Mouse (Mus musculus) forebrain, embryonic 11.5 days (tissue): ENCODE measurements around the gene Rbfox2. TPM values are rescaled to one million over a fixed set of nuclear protein-coding genes. Genes with fewer than 3 reads are reported as not detected.

Experiments
- ATAC-seq: fragments of 200-750 bp; cut with Nextera tagmentation; replicated peaks from 2 replicates; pipeline ENCODE4 v1.8.0; 2017; ENCODE audit warnings: moderate TSS enrichment; ENCODE audit not compliant: low FRiP score
- DNase-seq: peaks from one replicate; pipeline ENCODE4 v3.0.0-alpha.2; 2017; ENCODE audit warnings: low spot score
- H3K27ac ChIP-seq: fragments of 300-500 bp; sonication (generic); 2 replicates; pipeline ENCODE4 v1.5.1; 2014; ENCODE audit warnings: low read depth, low read length
- H3K27me3 ChIP-seq: fragments of 300-500 bp; sonication (generic); 2 replicates; pipeline ENCODE4 v1.6.1; 2014; ENCODE audit warnings: mild to moderate bottlenecking, low read length, mixed read lengths; ENCODE audit not compliant: control insufficient read depth, insufficient read depth
- H3K36me3 ChIP-seq: fragments of 300-500 bp; sonication (generic); 2 replicates; pipeline ENCODE4 v1.6.1; 2014; ENCODE audit warnings: mild to moderate bottlenecking, low read length, moderate library complexity, mixed read lengths; ENCODE audit not compliant: control insufficient read depth, insufficient read depth
- H3K4me1 ChIP-seq: fragments of 300-500 bp; sonication (generic); replicated peaks from 2 replicates; pipeline ENCODE4 v1.6.1; 2014; ENCODE audit warnings: low read length, mixed read lengths; ENCODE audit not compliant: control insufficient read depth, insufficient read depth
- H3K4me2 ChIP-seq: fragments of 300-500 bp; sonication (generic); 2 replicates; pipeline ENCODE4 v1.6.1; 2014; ENCODE audit warnings: low read depth, mild to moderate bottlenecking, low read length, moderate library complexity, mixed read lengths; ENCODE audit not compliant: severe bottlenecking
- H3K4me3 ChIP-seq: fragments of 300-500 bp; sonication (generic); 2 replicates; pipeline ENCODE4 v1.5.1; 2014; ENCODE audit warnings: low read depth, low read length
- H3K9ac ChIP-seq: fragments of 300-500 bp; sonication (generic); 2 replicates; pipeline ENCODE4 v1.6.1; 2014; ENCODE audit warnings: low read length
- H3K9me3 ChIP-seq: fragments of 300-500 bp; sonication (generic); 2 replicates; pipeline ENCODE4 v1.6.1; 2016; ENCODE audit warnings: low read length, mixed read lengths; ENCODE audit not compliant: control insufficient read depth
- WGBS: fragments of 180-500 bp; shearing (Covaris S2); extraction: QIAGEN DNeasy Blood & Tissue Kit; methylation state at CpG from one replicate; pipeline ENCODE4 v1.1.7; 2014; 5-methylcytosine and 5-hydroxymethylcytosine counted together
- polyA plus RNA-seq: library from polyadenylated mRNA; unstranded; fragments of >200 nt; fragmentation: Nextera tagmentation; extraction: Ambion mirVana; gene quantifications from 2 replicates; pipeline ENCODE4 v1.2.1, GENCODE M21; 2014

The Rbfox2 gene
- polyA plus RNA-seq, 1 experiment from 2014 or later = 68.2 TPM

- WGBS = 67% methylated on average over 11 of the region's 11 CpGs
- ATAC-seq = no peak
- H3K36me3 ChIP-seq = no peaks in the 10 kb centered on the region; the same call in 1 of the 2 replicates
These were observed 226.9 kb downstream of the Rbfox2 start for GRCm38 (mm10) chr15:77079890-77080361.

GRCm38 (mm10) chr15:77079256-77079822 lies 227.5 kb downstream of the Rbfox2 start:
- no peak overlapping the region for H3K27ac ChIP-seq
- H3K4me3 ChIP-seq = no peak overlapping the region
- no peak overlapping the region for H3K4me2 ChIP-seq
- no peaks in the 10 kb centered on the region; the same call in 1 of the 2 replicates for H3K4me1 ChIP-seq
- no peaks in the 10 kb centered on the region for H3K9me3 ChIP-seq
- H3K9ac ChIP-seq = no peak overlapping the region
- H3K27me3 ChIP-seq = no peaks in the 10 kb centered on the region
- H3K36me3 ChIP-seq = no peaks in the 10 kb centered on the region; the same call in 1 of the 2 replicates
- 57% methylated on average over 14 of the region's 14 CpGs for WGBS
- ATAC-seq (no peak), DNase-seq (no peak)

More at GRCm38 (mm10) chr15:77079890-77080361, 226.9 kb downstream of the Rbfox2 start:
- Histone ChIP-seq H3K9me3 (no peaks in the 10 kb centered on the region), H3K9ac (no peak overlapping the region), H3K27ac (no peak overlapping the region), H3K4me1 (no peaks in the 10 kb centered on the region; the same call in 1 of the 2 replicates), H3K27me3 (no peaks in the 10 kb centered on the region), H3K4me3 (no peak overlapping the region), H3K4me2 (no peak overlapping the region)
- no peak for DNase-seq

DNA sequence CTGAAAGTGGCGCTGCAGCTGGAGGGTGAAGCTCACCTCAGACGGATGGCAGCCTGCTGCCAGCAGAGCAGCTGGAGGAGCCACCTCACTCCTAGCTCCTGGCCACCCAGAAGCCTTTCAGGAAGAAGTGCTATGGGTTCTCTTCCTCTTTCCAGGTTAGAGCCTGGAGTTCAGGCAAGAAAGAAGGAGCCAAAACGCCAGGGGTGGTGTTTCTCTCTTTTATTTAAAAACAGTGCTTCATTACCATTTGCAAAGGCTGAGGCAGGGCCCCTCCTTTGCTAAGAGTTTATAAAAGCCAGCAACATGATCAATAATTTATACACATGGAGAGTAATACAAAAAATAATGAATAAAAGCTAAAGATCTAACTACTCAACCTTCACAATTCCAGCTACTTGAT lies 228.0 kb downstream of the Rbfox2 start:
- Histone ChIP-seq H3K4me2 (no peak overlapping the region), H3K36me3 (no peaks in the 10 kb centered on the region; the same call in 1 of the 2 replicates), H3K27ac (no peak overlapping the region), H3K9ac (no peak overlapping the region), H3K4me3 (no peak overlapping the region), H3K4me1 (no peaks in the 10 kb centered on the region; the same call in 1 of the 2 replicates), H3K27me3 (no peaks in the 10 kb centered on the region), H3K9me3 (no peaks in the 10 kb centered on the region)
- DNase-seq (no peak), ATAC-seq (no peak)
- WGBS = 64% methylated on average over 3 of the region's 3 CpGs

GRCm38 (mm10) chr15:77077906-77078305 lies 228.9 kb downstream of the Rbfox2 start:
- Histone ChIP-seq H3K9me3 (no peaks in the 10 kb centered on the region), H3K27ac (no peak overlapping the region), H3K27me3 (no peaks in the 10 kb centered on the region), H3K4me3 (no peak overlapping the region), H3K4me1 (no peaks in the 10 kb centered on the region; the same call in 1 of the 2 replicates), H3K9ac (no peak overlapping the region), H3K36me3 (no peaks in the 10 kb centered on the region; the same call in 1 of the 2 replicates), H3K4me2 (no peak overlapping the region)
- ATAC-seq (no peak), DNase-seq (no peak)
- WGBS = 95% methylated on average over 9 of the region's 9 CpGs

DNA sequence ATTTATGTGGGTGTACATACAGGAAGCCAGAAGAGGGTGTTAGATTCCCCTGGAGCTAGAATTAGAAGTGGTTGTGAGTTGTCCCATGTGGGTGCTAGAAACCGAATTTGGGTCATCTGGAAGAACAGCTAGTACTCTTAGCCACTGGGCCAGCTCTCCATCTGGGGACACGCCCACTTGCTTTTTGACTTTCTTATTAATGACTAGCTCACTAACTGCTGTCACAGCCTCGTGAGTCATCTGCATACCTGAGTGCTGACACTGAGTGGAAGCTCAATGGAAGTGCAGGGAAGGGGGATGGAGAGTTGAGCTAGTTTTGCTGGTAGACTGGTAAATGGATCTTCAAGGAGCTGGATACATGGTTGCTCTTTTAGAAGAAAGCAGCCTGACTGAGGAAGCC lies 230.3 kb downstream of the Rbfox2 start:
- 86% methylated on average over 3 of the region's 3 CpGs for WGBS
- H3K36me3 ChIP-seq = no peaks in the 10 kb centered on the region; the same call in 1 of the 2 replicates
- no peaks in the 10 kb centered on the region for H3K9me3 ChIP-seq

GRCm38 (mm10) chr15:77072556-77073163 lies 234.1 kb downstream of the Rbfox2 start:
- DNase-seq (no peak), ATAC-seq (no peak)
- H3K36me3 ChIP-seq = no peaks in the 10 kb centered on the region; the same call in 1 of the 2 replicates
- H3K9me3 ChIP-seq = no peaks in the 10 kb centered on the region
- no peaks in the 10 kb centered on the region for H3K27me3 ChIP-seq
- H3K4me2 ChIP-seq = no peak overlapping the region
- WGBS = 74% methylated on average over 4 of the region's 4 CpGs
- H3K9ac ChIP-seq = no peak overlapping the region
- H3K4me1 ChIP-seq = no peaks in the 10 kb centered on the region
- H3K4me3 ChIP-seq = no peak overlapping the region
- no peak overlapping the region for H3K27ac ChIP-seq

More for the DNA sequence above, 230.3 kb downstream of the Rbfox2 start:
- H3K27me3 ChIP-seq = no peaks in the 10 kb centered on the region
- no peak overlapping the region for H3K9ac ChIP-seq
- DNase-seq (no peak), ATAC-seq (no peak)
- no peaks in the 10 kb centered on the region for H3K4me1 ChIP-seq
- H3K27ac ChIP-seq = no peak overlapping the region
- no peak overlapping the region for H3K4me3 ChIP-seq
- H3K4me2 ChIP-seq = no peak overlapping the region

DNA sequence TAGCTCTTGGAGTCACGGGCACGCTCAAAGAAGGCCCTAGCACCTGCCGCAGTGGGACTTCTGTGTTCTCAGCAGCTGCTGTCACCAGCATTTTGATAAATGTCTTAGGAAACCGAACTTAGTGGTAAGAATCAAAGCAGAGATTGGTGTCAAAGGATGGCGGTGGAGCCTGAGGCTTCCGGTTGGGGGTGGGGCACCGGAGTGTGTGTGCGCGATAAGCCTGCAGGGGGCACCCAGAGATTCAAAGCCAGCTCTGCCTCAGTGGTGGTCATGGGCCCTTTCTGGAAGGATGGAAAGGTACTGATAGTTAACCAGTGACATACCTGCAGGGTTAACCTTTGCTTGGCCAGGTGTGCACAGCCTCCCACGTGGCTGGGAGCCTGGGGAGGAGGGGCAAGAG lies 235.3 kb downstream of the Rbfox2 start:
- ATAC-seq (no peak), DNase-seq (peak; percentile 65)
- no peaks in the 10 kb centered on the region for H3K4me1 ChIP-seq
- H3K9ac ChIP-seq = no peak overlapping the region
- H3K27me3 ChIP-seq = no peaks in the 10 kb centered on the region
- no peak overlapping the region for H3K27ac ChIP-seq
- H3K36me3 ChIP-seq = no peaks in the 10 kb centered on the region; the same call in 1 of the 2 replicates
- H3K4me2 ChIP-seq = no peak overlapping the region
- 29% methylated on average over 10 of the region's 10 CpGs for WGBS
- H3K9me3 ChIP-seq = no peaks in the 10 kb centered on the region
- H3K4me3 ChIP-seq = no peak overlapping the region

DNA sequence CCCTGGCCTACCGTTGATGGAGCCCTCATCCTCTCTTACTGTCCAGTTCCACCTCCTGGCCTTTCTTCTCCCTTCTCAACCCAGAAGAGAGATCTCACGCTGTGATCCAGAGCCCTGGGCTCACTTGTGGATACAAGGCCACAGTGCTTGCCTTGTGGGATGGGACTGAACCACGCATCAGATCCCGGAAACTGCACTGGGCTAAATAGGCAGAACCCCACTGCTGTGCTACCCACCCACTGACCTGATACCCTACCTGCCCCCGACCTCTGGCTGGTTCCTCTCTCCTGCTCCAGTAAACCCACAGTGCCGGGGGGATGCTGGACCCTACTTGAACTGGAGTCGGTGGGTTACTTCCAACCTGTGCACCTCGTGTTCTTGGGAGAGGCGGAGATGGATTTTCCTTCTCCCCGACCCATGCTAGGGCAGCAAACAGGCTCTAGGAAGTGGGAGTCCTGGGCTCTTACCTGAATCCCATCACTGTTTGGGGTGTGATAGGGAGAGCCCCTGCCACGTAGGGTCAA lies 236.0 kb downstream of the Rbfox2 start:
- Histone ChIP-seq H3K4me2 (no peak overlapping the region), H3K4me3 (no peak overlapping the region), H3K36me3 (no peaks in the 10 kb centered on the region), H3K9ac (no peak overlapping the region), H3K9me3 (no peaks in the 10 kb centered on the region), H3K27me3 (no peaks in the 10 kb centered on the region), H3K27ac (no peak overlapping the region), H3K4me1 (no peaks in the 10 kb centered on the region)
- DNase-seq (no peak), ATAC-seq (no peak)
- 89% methylated on average over 11 of the region's 11 CpGs for WGBS
